Mouse (Mus musculus) frontal cortex, postnatal 36 days (tissue): Measurements from ENCODE around the gene BC004004.
"Not testable (repeated sequence)": the region's sequence is repeated elsewhere in the genome, so short reads cannot be mapped to it uniquely, and the experiment has no call there.

Source experiments
- DNase-seq, 2 experiments: peaks; one replicate each; pipeline ENCODE4 v3.0.0; 2022; ENCODE audit warnings: low spot score in 2 of 2

Gene BC004004

GRCm38 (mm10) chr17:29260501-29260900, 8.1 kb upstream of the BC004004 start:
- no peak for DNase-seq

- DNase-seq: no peak
Measured at GRCm38 (mm10) chr17:29261603-29262258, 6.9 kb upstream of the BC004004 start.

- no peak for DNase-seq
Measured at GRCm38 (mm10) chr17:29262259-29262649, 6.3 kb upstream of the BC004004 start.

DNA sequence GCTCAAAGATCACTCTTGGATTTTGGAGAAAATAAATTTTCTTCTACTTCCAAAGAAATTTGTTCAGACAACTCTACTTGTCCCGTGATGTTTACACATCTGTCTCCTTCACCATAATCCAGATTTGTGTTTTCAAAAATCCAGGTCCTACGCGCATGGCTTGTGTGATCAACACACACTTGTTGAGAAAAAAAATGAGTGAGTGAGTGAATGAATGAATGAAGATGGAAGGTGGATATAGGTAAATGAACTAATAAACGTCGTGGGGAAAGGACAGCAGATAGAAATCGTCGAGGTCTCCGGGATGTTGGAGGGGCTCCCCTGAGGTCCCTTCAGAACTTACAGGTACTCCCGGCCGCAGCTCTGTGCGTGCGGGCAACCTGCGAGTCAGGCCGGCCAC, 5.2 kb upstream of the BC004004 start:
- DNase-seq: no peak

DNA sequence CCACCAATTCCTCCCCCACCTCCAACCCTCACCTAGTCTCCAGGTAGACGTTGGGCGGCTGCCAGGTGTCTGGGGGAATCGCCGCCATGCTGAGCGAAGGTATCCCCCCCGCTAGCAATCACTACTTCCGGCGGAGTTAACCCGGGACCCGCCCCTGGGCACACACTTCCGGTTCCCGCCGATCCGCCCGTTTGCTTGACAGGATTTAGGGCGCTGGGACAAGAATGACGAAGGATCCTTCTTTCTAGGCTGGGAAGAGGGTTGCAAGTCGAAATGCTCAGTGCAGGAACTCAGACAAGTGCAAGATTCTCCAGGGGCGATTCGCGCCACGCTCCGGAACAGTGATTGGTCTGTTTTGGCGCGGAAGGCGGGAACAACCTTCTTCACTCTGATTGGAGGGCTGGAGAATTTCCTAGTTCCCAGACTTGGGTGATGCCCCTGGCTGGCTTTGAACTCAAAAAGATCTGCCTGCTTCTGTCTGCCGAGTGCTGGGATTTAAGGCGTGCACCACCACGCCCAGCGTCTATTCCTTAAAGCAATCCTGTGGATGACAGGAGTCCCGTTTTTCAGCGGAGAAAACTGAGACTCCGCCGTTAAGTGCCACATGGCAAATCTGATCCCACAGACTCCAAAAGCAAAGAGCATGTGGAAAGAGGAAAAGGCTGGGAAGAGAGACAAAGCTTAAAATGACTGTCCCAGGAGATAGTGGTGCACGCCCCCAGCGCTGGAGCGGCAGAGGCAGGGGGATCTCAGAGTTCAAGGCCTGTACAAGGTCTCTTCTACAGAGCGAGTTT, 4.6 kb upstream of the BC004004 start, which contains the start of gene Ppil1:
TSS of gene Ppil1 (minus strand) at position 347 of the 794 bp plus-strand sequence.
- peak; percentile 79 to 81 for DNase-seq

DNA sequence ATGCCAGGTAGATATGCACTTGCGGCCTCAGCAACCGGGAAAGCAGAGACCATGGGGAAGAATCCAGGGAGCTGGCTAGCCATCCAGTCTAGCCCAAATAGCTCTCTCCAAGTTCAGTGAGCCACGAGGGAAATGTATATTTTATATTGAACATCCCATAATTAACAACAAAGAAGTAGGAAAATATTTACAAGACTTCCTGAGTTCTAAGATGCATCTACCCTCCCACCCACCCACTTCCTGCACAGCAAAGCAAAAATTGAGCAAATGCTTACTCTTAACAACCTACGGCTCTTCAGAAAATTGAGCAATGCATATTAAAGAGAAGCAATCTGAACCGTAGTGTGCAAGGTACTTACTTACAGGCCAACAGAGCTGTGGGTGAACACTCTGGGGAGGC, 3.8 kb upstream of the BC004004 start:
- DNase-seq: no peak

DNA sequence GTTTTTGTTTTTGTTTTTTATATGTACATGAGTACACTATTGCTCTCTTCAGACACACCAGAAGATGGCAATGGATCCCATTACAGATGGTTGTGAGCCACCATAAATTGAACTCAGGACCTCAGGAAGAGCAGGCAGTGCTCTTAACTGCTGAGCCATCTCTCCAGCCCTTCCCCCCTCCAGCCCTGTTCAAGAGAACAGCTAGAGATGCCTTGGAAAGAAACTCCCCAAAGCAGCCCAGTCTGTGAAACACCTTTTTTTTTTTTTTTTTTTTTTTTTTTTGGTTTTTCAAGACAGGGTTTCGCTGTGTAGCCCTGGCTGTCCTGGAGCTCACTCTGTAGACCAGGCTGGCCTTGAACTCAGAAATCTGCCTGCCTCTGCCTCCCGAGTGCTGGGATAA, 1.5 kb upstream of the BC004004 start:
- not testable (repeated sequence) for DNase-seq

DNA sequence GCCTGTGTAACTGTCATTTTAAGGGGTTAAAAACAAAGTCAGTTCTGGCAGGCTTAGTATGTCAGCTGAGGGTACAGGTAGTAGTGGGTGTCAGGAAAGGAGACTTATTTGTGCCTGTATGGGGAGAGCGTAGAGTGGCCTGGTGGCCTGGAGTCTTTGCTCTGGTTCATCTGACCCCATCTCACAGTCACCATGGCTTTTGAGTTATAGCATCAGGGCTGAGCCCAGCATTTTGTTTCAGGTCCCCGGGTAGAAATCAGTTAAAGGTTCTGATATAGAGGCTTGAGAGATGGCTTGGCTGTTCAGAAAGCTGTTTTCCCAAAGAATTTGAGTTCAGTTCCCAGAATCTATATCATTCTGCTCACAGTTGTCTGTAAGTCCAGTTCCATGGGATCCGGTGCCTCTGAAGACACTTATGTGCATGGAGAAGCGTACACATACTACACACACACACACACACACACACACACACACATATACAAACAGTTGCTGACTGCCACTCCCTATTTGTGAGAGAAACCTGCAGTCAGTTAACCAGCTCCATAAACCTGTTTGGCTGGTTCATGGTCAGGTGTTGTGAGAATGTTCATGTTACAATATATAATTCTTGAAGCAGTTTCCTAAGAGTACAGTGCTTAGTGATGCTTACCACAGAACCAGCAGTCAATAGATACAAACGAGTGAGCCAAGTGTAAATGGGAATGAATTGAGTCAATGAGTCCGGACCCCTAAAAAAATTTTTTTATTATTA, 482 bp upstream of the BC004004 start:
- DNase-seq: no peak

- DNase-seq: no peak
Measured at GRCm38 (mm10) chr17:29269349-29269706, 740 bp downstream of the BC004004 start.

DNA sequence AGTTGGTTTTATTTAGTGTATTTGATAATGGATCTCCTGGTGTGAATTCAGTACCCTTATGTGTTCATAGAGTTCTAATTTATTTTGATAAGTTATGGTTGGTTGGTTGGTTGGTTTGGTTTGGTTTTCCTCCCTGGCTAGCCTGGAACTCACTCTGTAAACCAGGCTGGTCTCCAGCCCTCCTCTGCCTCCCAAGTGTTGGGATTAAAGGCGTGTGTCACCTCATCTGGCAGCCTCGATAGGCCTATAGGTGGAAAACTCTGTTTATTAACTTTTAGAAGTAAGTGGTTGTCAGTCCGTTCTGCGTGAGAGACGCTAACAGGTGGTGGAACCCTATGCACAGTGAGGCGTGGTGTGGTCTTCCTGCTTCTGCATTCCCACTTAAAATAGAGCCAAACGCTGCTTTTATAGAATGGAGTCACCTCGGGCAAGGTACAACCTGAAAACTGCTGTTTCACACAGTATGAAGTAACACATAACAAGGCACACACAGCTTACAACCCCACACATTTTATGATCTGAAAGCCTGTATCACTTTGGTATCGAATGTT, 1.6 kb downstream of the BC004004 start:
- no peak for DNase-seq

- DNase-seq: no peak
Measured at GRCm38 (mm10) chr17:29273156-29273555, 4.6 kb downstream of the BC004004 start.

- DNase-seq: no peak
Measured at GRCm38 (mm10) chr17:29273889-29274288, 5.3 kb downstream of the BC004004 start.

- DNase-seq: no peak
Measured at GRCm38 (mm10) chr17:29280422-29280821, 11.8 kb downstream of the BC004004 start.

DNA sequence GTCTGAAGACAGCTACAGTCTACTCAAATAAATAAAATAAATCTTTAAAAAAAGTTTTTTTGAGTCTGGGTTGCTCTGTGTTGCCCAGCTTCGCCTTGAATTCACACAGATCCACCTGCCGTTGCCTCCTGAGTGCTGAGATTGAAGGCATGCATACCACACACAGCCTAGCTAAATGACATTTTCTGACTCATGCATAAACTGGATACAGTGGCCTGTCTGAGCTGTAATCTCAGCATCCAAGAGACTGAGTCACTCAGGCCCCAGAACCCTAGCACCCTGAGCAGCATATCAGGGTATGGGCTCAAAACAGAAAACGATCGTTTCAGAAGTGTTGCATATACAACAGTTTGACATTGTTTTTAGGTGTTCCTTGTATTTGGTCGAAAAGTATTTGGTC, 13.0 kb downstream of the BC004004 start:
- DNase-seq: no peak

DNA sequence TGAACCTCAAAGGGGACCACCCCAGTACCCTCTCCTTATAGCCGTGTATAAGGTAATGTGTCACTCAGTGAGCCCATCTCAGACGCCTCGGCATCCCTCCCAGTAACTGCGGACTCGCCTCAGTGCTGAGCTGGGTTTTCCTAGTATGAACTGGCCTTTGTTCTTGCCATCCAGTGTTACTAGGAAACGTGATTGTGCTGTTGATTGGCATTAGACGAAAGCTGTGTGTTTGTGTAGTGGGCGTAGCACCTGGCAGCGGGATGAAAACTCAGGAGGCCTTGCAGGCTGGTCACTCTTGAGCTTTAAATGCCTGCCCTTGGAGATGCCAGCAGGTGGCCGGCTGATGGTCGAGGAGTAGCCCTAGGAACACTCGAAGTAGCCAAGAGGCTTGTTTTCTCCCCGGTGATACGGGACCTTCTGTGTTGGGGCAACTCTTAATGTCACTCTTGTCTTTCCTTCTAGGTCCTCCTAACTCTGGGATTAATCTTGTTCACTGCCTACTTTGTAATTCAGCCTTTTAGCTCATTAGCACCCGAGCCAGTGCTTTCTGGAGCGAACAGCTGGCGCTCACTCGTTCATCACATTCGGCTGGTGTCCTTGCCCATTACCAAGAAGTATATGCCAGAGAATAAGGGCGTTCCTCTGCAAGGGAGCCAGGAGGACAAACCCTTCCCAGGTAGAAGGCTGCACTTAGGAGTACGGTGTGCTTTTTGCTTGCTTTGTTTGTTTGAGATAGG, 13.8 kb downstream of the BC004004 start:
- no peak for DNase-seq

DNA sequence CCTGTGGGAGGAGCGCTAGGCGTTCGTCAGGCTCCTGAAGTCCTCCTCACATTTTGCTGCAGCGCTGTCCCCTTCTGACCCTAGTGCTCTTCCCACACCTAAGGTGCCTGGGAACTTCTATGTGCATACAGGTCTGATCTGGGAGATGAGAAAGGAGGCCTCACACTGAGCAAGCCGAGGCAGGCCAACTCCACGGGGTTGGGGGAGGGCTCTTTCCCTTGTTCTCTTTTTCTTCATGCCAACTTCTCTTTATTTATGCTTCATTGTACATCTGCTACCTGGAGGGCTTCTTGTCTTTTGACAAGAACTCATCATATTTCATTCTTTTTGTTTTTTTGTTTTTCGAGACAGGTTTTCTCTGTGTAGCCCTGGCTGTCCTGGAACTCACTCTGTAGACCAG, 23.2 kb downstream of the BC004004 start:
- DNase-seq: no peak

- no peak for DNase-seq
Measured at GRCm38 (mm10) chr17:29292996-29293395, 24.4 kb downstream of the BC004004 start.

DNA sequence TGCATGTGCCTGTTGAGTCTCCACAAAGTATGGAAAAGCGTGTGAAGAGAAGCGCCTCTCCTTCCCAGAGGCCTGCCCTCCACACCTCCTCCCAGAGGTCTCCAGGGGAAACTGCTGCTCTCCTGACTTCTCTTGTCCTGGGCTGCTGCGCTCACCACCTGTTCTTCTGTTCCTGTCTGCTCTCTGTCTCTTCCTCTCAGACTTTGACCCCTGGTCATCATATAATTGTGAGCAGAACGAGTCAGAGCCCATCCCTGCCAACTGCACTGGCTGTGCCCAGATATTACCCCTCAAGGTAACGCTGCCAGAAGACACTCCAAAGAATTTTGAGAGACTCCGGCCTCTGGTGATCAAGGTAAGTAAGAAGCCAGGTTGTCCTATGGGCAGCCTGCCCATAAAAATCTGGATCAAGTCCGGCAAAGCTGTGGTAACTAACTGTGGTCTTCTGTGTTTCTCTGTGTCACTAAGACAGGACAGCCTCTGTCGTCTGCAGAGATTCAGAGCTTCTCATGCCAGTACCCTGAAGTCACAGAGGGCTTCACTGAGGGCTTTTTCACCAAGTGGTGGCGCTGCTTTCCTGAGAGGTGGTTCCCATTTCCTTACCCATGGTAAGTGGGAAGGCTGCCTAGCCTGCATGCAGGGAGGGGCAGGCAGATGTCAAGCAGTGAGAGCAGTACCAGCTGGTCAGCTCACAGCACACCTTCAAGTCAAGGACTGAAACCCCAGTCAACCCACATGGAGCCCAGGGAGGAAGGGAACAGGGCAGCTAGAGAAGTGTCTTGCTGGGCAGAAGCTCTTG, 25.4 kb downstream of the BC004004 start:
- DNase-seq: no peak

DNA sequence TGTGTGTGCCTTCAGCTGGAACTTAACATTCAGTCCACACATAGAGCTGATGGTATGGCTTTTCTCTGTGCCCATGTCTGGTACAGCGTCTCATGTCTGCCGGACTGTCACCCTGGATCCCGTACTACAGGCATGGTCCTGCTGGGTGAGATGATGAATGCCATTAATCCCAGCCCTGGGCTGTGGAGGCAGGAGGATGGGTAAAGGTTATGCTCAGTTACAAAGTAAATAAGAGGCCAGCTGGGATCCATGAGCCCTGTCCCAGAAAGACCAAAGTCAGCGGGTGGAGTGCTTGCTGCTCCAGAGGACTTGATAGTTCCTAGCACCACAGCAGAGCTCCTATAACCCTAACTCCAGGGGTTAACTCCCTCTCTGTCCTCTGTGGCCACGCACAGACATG, 27.2 kb downstream of the BC004004 start:
- no peak for DNase-seq

DNA sequence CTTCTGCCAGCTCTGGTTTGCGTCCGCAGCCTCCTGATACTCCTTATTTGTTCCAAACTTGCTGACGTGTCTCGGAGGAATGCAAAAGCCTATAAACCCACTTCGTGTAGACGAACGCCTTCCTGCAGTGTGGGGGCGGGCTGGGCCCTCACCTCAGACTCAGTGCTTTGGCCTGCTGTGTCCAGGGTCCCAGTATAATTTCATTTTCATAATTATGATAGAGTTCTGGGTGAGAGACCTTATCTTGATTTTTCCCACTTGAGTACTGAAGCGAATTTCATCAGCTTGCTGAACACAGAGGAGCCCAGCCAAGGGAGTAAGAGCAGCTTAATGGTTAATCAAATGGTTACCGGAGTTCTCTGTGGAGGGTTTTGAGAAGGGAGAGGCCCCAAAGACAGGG, 28.7 kb downstream of the BC004004 start:
- DNase-seq: no peak

- DNase-seq: no peak
Measured at GRCm38 (mm10) chr17:29297813-29298212, 29.2 kb downstream of the BC004004 start.
